Mouse (Mus musculus) ES-E14 (cell line): ENCODE measurements around the gene Rtraf. TPM values are rescaled to one million over a fixed set of nuclear protein-coding genes. Genes with fewer than 3 reads are reported as not detected.

ENCODE experiments used
- DNase-seq: peaks from one replicate; pipeline ENCODE4 v3.0.0-alpha.2; 2013; ENCODE audit warnings: low read depth, low spot score
- H3K27ac ChIP-seq: 2 replicates; pipeline ENCODE4 v1.5.1; 2012; ENCODE audit warnings: low read depth, mild to moderate bottlenecking, low read length, moderate library complexity, mixed read lengths; ENCODE audit not compliant: poor library complexity, insufficient read depth, severe bottlenecking
- H3K36me3 ChIP-seq: 2 replicates; pipeline ENCODE4 v1.6.1; 2012; ENCODE audit warnings: mild to moderate bottlenecking, low read length, moderate library complexity, mixed read lengths; ENCODE audit not compliant: control insufficient read depth, poor library complexity, insufficient read depth, severe bottlenecking
- H3K4me1 ChIP-seq, 2 experiments: fragments of 150-350 bp in 1 of 2; sonication (generic) in 1 of 2; 2 replicates each; pipeline ENCODE4 v1.6.1; 2012; ENCODE audit warnings: low read length in 2 of 2, mild to moderate bottlenecking in 1 of 2, mixed read lengths in 1 of 2; ENCODE audit not compliant: control insufficient read depth in 2 of 2, insufficient read depth in 2 of 2, poor library complexity in 1 of 2
- H3K4me3 ChIP-seq, 2 experiments: fragments of 150-350 bp in 1 of 2; sonication (generic) in 1 of 2; 2 replicates each; pipeline ENCODE4 v1.5.1; 2012; ENCODE audit warnings: low read length in 2 of 2, low read depth in 1 of 2, mild to moderate bottlenecking in 1 of 2, mixed read lengths in 1 of 2; ENCODE audit not compliant: insufficient read depth in 1 of 2, poor library complexity in 1 of 2, severe bottlenecking in 1 of 2
- H3K9ac ChIP-seq: 2 replicates; pipeline ENCODE4 v1.6.1; 2012; ENCODE audit warnings: low read depth, mild to moderate bottlenecking, low read length, mixed read lengths; ENCODE audit not compliant: poor library complexity, insufficient read depth, severe bottlenecking
- H3K9me3 ChIP-seq: fragments of 150-350 bp; sonication (generic); 2 replicates; pipeline ENCODE4 v1.6.1; 2012; ENCODE audit warnings: low read depth, mild to moderate bottlenecking, low read length; ENCODE audit not compliant: control insufficient read depth, insufficient read depth
- CHD2 ChIP-seq: IDR thresholded peaks from 2 replicates; pipeline ENCODE4 v1.6.1; 2014; ENCODE audit warnings: mild to moderate bottlenecking, low read depth, low read length, inconsistent platforms
- HCFC1 ChIP-seq: IDR thresholded peaks from 2 replicates; pipeline ENCODE4 v1.6.1; 2012; ENCODE audit warnings: low read length, inconsistent platforms, borderline replicate concordance; ENCODE audit not compliant: insufficient read depth
- MAFK ChIP-seq: IDR thresholded peaks from 2 replicates; pipeline ENCODE4 v1.6.1; 2014; ENCODE audit warnings: mild to moderate bottlenecking, low read depth, low read length, inconsistent platforms; ENCODE audit not compliant: insufficient read depth
- ZC3H11A ChIP-seq: IDR thresholded peaks from 2 replicates; pipeline ENCODE4 v1.6.1; 2012; ENCODE audit warnings: low read depth, mild to moderate bottlenecking, inconsistent platforms, low read length, borderline replicate concordance
- ZNF384 ChIP-seq: IDR thresholded peaks from 2 replicates; pipeline ENCODE4 v1.6.1; 2012; ENCODE audit warnings: low read depth, low read length, inconsistent platforms
- in situ Hi-C, 2 experiments: fragments of 600-800 bp; cut with MboI; formaldehyde crosslinking; loops; one replicate each; pipeline ENCODE4 v1.15.1; 2025; ENCODE audit warnings: low sequenced_read_pairs in 2 of 2, inconsistent platforms in 1 of 2; ENCODE audit not compliant: unreplicated experiment in 2 of 2
- total RNA-seq: library from RNA; depleted of rRNA; stranded (reverse); fragments of 300-350 nt; gene quantifications from 2 replicates; pipeline ENCODE4 v1.2.3, GENCODE M21; 2012

The Rtraf gene
- total RNA-seq, 1 experiment = 118 TPM

- Histone ChIP-seq H3K9me3 (0 out of 2 replicates have a peak, but pooled peaks cover 2% of the 10 kb centered on the region), H3K9ac (no peak overlapping the region), H3K4me1 (peaks cover 0 to 2% of the 10 kb centered on the region in 2 experiments; a peak in 1 of 4 replicates), H3K36me3 (no peaks in the 10 kb centered on the region), H3K4me3 (no peak overlapping the region), H3K27ac (no peak overlapping the region)
- no peak for TF ChIP-seq ZNF384
- peak; percentile 84 for TF ChIP-seq ZC3H11A
- DNase-seq = peak; percentile 69
- in situ Hi-C loops = loop anchor here (5.0 to 25.0 kb wide), 7 partner anchors 52 to 423 kb away; partner anchors contain the start of gene Kcnk16 (in 1 of the 2)
These were observed 16.1 kb upstream of the Rtraf start for GRCm38 (mm10) chr14:19839600-19840332.

GRCm38 (mm10) chr14:19836289-19836688 is 12.7 kb upstream of the Rtraf start:
- no peaks in the 10 kb centered on the region for H3K36me3 ChIP-seq
- no peak overlapping the region for H3K9ac ChIP-seq
- no peak for DNase-seq
- H3K4me1 ChIP-seq = peaks cover 0 to 2% of the 10 kb centered on the region in 2 experiments; a peak in 1 of 4 replicates
- no peak overlapping the region for H3K4me3 ChIP-seq
- H3K9me3 ChIP-seq = no peaks in the 10 kb centered on the region
- in situ Hi-C loops = loop anchor here (5.0 to 25.0 kb wide), 7 partner anchors 49 to 426 kb away; partner anchors contain the start of gene Kcnk16 (in 1 of the 2)
- H3K27ac ChIP-seq = no peak overlapping the region
- TF ChIP-seq MAFK = no peak
- TF ChIP-seq ZC3H11A = no peak
- no peak for TF ChIP-seq HCFC1
- TF ChIP-seq CHD2 = no peak
- TF ChIP-seq ZNF384 = no peak

- in situ Hi-C loops = loop anchor here in 1 of 2 experiments (25.0 kb wide), 2 partner anchors 188 to 437 kb away; partner anchors contain the start of gene Kcnk16
- no peak overlapping the region for H3K27ac ChIP-seq
- H3K36me3 ChIP-seq = peaks cover 9% of the 10 kb centered on the region
- no peak overlapping the region for H3K4me3 ChIP-seq
- no peak for DNase-seq
- no peak for TF ChIP-seq CHD2
- TF ChIP-seq ZC3H11A = no peak
- TF ChIP-seq HCFC1 = no peak
- H3K9me3 ChIP-seq = no peaks in the 10 kb centered on the region
- no peaks in the 10 kb centered on the region for H3K4me1 ChIP-seq
- no peak overlapping the region for H3K9ac ChIP-seq
These were observed 1.9 kb upstream of the Rtraf start for GRCm38 (mm10) chr14:19825481-19825880.

- H3K4me3 ChIP-seq = no peak overlapping the region
- peaks cover 17% of the 10 kb centered on the region for H3K36me3 ChIP-seq
- TF ChIP-seq MAFK (no peak), ZNF384 (no peak), HCFC1 (no peak), CHD2 (no peak), ZC3H11A (no peak)
- no peak overlapping the region for H3K27ac ChIP-seq
- DNase-seq = no peak
- no peaks in the 10 kb centered on the region; a peak in 1 of 4 replicates for H3K4me1 ChIP-seq
- no peak overlapping the region for H3K9ac ChIP-seq
- H3K9me3 ChIP-seq = no peaks in the 10 kb centered on the region
- in situ Hi-C loops = no loop called here
These were observed 1.9 kb downstream of the Rtraf start for GRCm38 (mm10) chr14:19821686-19822085.

GRCm38 (mm10) chr14:19817949-19818348 is 5.7 kb downstream of the Rtraf start:
- H3K27ac ChIP-seq = no peak overlapping the region
- in situ Hi-C loops = loop anchor here (5.0 kb wide), 2 partner anchors 51 to 111 kb away; no protein-coding TSS in a partner anchor
- H3K9ac ChIP-seq = no peak overlapping the region
- H3K36me3 ChIP-seq = peaks cover 38% of the 10 kb centered on the region
- no peak overlapping the region for H3K4me3 ChIP-seq
- peak; percentile 68 for DNase-seq
- TF ChIP-seq HCFC1 (no peak), ZC3H11A (peak; percentile 77)
- no peaks in the 10 kb centered on the region for H3K9me3 ChIP-seq
- H3K4me1 ChIP-seq = no peaks in the 10 kb centered on the region; a peak in 1 of 4 replicates
